Mouse (Mus musculus): Measurements from ENCODE around the gene Lrrc1. TPM values are rescaled to one million over a fixed set of nuclear protein-coding genes. Genes with fewer than 3 reads are reported as not detected.

Lrrc1 gene
- polyA plus RNA-seq, 1 experiment, result 12.8 TPM

DNA sequence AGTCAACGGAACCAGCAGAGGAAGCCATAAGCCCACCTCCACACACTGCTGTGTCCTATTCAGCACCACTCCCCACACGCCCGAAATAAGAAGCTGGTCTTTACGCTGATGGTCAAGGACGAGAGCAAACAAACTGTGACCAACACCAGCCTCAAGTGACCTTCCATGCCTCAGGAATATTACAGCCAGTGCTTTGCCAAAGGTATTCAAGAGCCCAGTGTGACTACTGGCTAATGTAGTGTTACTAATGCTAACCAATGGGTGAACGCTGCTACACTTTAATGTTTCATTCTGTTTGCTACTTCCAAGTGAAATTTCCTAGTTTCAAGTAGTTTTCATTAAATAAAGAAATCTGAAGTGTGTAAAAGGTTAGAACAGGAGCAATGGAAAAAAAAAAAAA is 105.3 kb downstream of the Lrrc1 start:
- Histone ChIP-seq H3K27ac (ENCODE audit: insufficient read depth, low read length) (no peak overlapping the region), H3K4me3 (ENCODE audit: insufficient read depth, low read length) (no peak overlapping the region), H3K4me1 (ENCODE audit: control insufficient read depth, insufficient read depth, low read length) (no peaks in the 10 kb centered on the region)
- TF ChIP-seq CTCF (IDR thresholded peaks at IDR 0.05; ENCODE audit: extremely low read depth, insufficient read depth, low read length), result no peak
- TF ChIP-seq POLR2A (IDR thresholded peaks at IDR 0.05; ENCODE audit: extremely low read depth, insufficient read depth, low read length), result no peak

DNA sequence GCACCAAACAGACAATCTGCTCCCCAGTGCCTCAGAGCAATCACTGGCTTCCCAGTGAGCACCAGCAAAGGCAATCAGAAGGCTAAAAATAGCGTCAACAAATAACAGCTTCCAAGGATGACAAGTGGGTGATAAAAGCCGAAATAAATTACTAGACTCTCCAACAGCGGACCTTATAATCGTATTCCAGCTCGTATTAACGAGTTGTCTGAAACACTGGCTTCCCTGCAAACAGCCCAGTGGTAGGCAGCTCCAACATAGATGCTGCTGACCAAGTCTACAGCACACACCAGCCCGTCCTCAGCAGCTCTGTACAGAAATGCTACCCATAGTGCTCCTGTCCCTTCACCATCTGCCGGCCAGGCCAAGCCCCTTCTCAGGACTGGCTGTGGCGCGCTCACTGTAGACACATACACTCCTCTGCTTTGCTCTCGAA is 105.8 kb downstream of the Lrrc1 start:
- no peak overlapping the region for H3K27ac ChIP-seq (ENCODE audit: insufficient read depth, low read length)
- TF ChIP-seq CTCF (IDR thresholded peaks at IDR 0.05; ENCODE audit: extremely low read depth, insufficient read depth, low read length) (no peak), POLR2A (IDR thresholded peaks at IDR 0.05; ENCODE audit: extremely low read depth, insufficient read depth, low read length) (no peak)
- H3K4me3 ChIP-seq (ENCODE audit: insufficient read depth, low read length), result no peak overlapping the region
- no peaks in the 10 kb centered on the region for H3K4me1 ChIP-seq (ENCODE audit: control insufficient read depth, insufficient read depth, low read length)

GRCm38 (mm10) chr9:77437131-77437530 is 107.5 kb downstream of the Lrrc1 start:
- TF ChIP-seq POLR2A (IDR thresholded peaks at IDR 0.05; ENCODE audit: extremely low read depth, insufficient read depth, low read length) (no peak), CTCF (IDR thresholded peaks at IDR 0.05; ENCODE audit: extremely low read depth, insufficient read depth, low read length) (no peak)
- Histone ChIP-seq H3K4me3 (ENCODE audit: insufficient read depth, low read length) (no peak overlapping the region), H3K27ac (ENCODE audit: insufficient read depth, low read length) (no peak overlapping the region), H3K4me1 (ENCODE audit: control insufficient read depth, insufficient read depth, low read length) (no peaks in the 10 kb centered on the region)

- H3K27ac ChIP-seq (ENCODE audit: insufficient read depth, low read length), result no peak overlapping the region
- H3K4me3 ChIP-seq (ENCODE audit: insufficient read depth, low read length), result no peak overlapping the region
- H3K4me1 ChIP-seq (ENCODE audit: control insufficient read depth, insufficient read depth, low read length), result no peaks in the 10 kb centered on the region
- TF ChIP-seq CTCF (IDR thresholded peaks at IDR 0.05; ENCODE audit: extremely low read depth, insufficient read depth, low read length) (no peak), POLR2A (IDR thresholded peaks at IDR 0.05; ENCODE audit: extremely low read depth, insufficient read depth, low read length) (no peak)
Observed at GRCm38 (mm10) chr9:77434965-77435364, 109.7 kb downstream of the Lrrc1 start.

- Histone ChIP-seq H3K4me1 (ENCODE audit: control insufficient read depth, insufficient read depth, low read length) (no peaks in the 10 kb centered on the region), H3K4me3 (ENCODE audit: insufficient read depth, low read length) (no peak overlapping the region), H3K27ac (ENCODE audit: insufficient read depth, low read length) (no peak overlapping the region)
- TF ChIP-seq POLR2A (IDR thresholded peaks at IDR 0.05; ENCODE audit: extremely low read depth, insufficient read depth, low read length), result no peak
- no peak for TF ChIP-seq CTCF (IDR thresholded peaks at IDR 0.05; ENCODE audit: extremely low read depth, insufficient read depth, low read length)
Observed at GRCm38 (mm10) chr9:77433476-77433875, 111.2 kb downstream of the Lrrc1 start.

DNA sequence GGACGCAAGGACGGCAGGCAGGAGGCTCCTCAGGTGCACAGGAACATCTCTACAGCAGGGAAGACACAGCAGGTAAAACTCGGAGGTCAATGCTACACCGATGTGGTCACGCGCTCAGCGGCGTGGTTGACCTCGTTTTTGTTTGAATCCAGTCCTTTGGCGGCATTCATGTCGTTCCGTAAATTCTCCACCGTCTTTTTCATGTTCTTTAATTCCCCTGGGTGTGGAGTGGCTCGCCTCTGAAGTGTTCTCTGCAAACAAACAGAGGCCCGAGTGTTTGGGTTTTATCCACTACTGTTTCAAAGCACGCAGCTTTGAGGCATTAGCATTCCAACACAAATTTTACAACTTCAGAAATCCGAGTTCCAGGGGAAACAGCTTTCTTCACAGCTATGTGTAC is 112.6 kb downstream of the Lrrc1 start:
- Histone ChIP-seq H3K27ac (ENCODE audit: insufficient read depth, low read length) (no peak overlapping the region), H3K4me1 (ENCODE audit: control insufficient read depth, insufficient read depth, low read length) (no peaks in the 10 kb centered on the region), H3K4me3 (ENCODE audit: insufficient read depth, low read length) (no peak overlapping the region)
- TF ChIP-seq CTCF (IDR thresholded peaks at IDR 0.05; ENCODE audit: extremely low read depth, insufficient read depth, low read length) (no peak), POLR2A (IDR thresholded peaks at IDR 0.05; ENCODE audit: extremely low read depth, insufficient read depth, low read length) (no peak)

DNA sequence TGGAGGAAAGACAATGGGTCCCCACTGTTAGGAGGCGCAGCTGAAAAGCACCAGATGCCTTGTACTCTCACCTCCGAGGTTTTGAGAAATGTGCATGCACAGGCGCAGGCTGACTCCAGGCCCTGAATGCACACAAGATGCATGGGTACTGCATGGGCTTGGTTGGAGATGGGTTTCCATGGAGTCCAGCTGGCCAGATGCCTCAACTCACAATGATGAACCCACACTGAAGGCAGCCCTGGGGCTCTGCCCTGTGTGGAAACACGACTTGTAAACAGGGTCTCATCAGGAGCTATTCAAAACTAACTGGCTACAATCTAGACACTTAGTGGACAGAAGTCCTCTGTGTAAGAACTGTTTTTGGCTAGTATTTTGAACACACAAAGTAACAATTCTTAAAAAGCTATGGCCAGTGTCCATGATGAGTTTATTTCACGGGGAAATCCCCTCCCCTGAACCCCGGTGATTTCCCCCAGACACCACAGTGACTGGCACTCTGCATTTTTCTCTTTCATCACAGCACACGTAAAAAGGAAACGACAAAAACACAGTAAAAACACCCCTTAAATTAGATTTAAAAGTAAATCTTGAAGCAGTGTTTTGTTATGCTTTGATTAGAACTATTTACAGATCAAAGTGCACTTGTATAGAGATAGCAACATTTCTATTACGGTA is 114.1 kb downstream of the Lrrc1 start:
- Histone ChIP-seq H3K4me1 (ENCODE audit: control insufficient read depth, insufficient read depth, low read length) (no peaks in the 10 kb centered on the region), H3K4me3 (ENCODE audit: insufficient read depth, low read length) (no peak overlapping the region), H3K27ac (ENCODE audit: insufficient read depth, low read length) (no peak overlapping the region)
- TF ChIP-seq CTCF (IDR thresholded peaks at IDR 0.05; ENCODE audit: extremely low read depth, insufficient read depth, low read length) (no peak), POLR2A (IDR thresholded peaks at IDR 0.05; ENCODE audit: extremely low read depth, insufficient read depth, low read length) (no peak)

DNA sequence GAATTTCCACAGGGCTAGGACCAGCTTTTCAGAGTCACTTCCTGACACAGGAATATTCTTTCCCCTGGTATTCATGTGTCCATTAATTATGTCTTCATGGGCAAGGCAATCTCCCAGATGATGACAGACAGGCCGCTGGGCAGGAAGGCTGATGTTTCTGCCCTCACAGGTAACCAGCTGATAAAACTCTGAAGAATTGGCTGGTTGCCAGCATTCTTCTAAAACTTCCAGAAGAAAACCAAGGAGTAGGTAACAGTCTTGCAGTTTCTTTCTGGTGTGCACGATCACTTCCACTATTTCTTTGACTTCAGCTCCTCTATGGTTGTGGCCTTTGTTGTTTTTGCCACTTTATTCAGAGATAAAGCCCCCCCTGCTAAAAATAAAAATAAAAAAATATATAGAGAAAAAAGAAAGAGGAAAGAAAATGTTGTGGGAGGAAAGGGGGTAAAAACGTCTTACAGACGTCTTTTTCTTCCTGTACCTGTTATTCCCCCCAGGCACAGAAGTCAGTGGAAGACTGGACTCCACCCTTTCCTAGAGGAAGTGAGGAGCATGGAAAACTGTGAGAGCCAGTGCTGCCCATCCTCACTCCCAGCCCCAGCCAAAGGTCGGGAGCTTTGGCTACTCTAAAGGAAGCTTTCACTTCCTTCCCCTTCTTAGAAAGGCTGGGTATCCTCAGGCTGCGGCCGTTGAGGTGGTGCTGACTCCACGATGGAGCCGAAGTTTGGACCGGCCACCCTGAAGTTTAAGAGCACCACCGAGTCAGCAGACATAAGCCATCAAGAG is 115.2 kb downstream of the Lrrc1 start:
- H3K4me3 ChIP-seq (ENCODE audit: insufficient read depth, low read length), result no peak overlapping the region
- TF ChIP-seq POLR2A (IDR thresholded peaks at IDR 0.05; ENCODE audit: extremely low read depth, insufficient read depth, low read length), result no peak
- no peak for TF ChIP-seq CTCF (IDR thresholded peaks at IDR 0.05; ENCODE audit: extremely low read depth, insufficient read depth, low read length)
- no peak overlapping the region for H3K27ac ChIP-seq (ENCODE audit: insufficient read depth, low read length)
- no peaks in the 10 kb centered on the region for H3K4me1 ChIP-seq (ENCODE audit: control insufficient read depth, insufficient read depth, low read length)

GRCm38 (mm10) chr9:77428748-77429140 is 115.9 kb downstream of the Lrrc1 start:
- Histone ChIP-seq H3K4me1 (ENCODE audit: control insufficient read depth, insufficient read depth, low read length) (no peaks in the 10 kb centered on the region), H3K27ac (ENCODE audit: insufficient read depth, low read length) (no peak overlapping the region), H3K4me3 (ENCODE audit: insufficient read depth, low read length) (no peak overlapping the region)
- TF ChIP-seq CTCF (IDR thresholded peaks at IDR 0.05; ENCODE audit: extremely low read depth, insufficient read depth, low read length) (no peak), POLR2A (IDR thresholded peaks at IDR 0.05; ENCODE audit: extremely low read depth, insufficient read depth, low read length) (no peak)
